Mouse (Mus musculus) liver, postnatal 0 days (tissue): ENCODE data around the gene Gm20388. TPM values are rescaled to one million over a fixed set of nuclear protein-coding genes. Genes with fewer than 3 reads are reported as not detected.

ENCODE experiments used
- ATAC-seq: fragments of 200-750 bp; cut with Nextera tagmentation; 2 replicates; pipeline ENCODE4 v1.8.0; 2017; ENCODE audit warnings: mild to moderate bottlenecking, moderate library complexity
- DNase-seq: peaks from one replicate; pipeline ENCODE4 v3.0.0-alpha.2; 2016
- H3K27ac ChIP-seq: fragments of 300-500 bp; sonication (generic); 2 replicates; pipeline ENCODE4 v1.5.1; 2014; ENCODE audit warnings: antibody characterized with exemption, moderate library complexity, mild to moderate bottlenecking, low read depth
- H3K27me3 ChIP-seq: fragments of 300-500 bp; sonication (generic); 2 replicates; pipeline ENCODE4 v1.6.1; 2014; ENCODE audit warnings: low read length, control low read depth, mixed read lengths; ENCODE audit not compliant: insufficient read depth
- H3K36me3 ChIP-seq: fragments of 300-500 bp; sonication (generic); replicated peaks from 2 replicates; pipeline ENCODE4 v1.6.1; 2014; ENCODE audit warnings: mild to moderate bottlenecking, control low read depth, low read length, moderate library complexity, mixed read lengths; ENCODE audit not compliant: insufficient read depth
- H3K4me1 ChIP-seq: fragments of 300-500 bp; sonication (generic); 2 replicates; pipeline ENCODE4 v1.6.1; 2014; ENCODE audit warnings: antibody characterized with exemption, mild to moderate bottlenecking, control low read depth; ENCODE audit not compliant: insufficient read depth
- H3K4me2 ChIP-seq: fragments of 300-500 bp; sonication (generic); 2 replicates; pipeline ENCODE4 v1.6.1; 2014; ENCODE audit warnings: low read depth, mild to moderate bottlenecking, low read length, moderate library complexity, mixed read lengths
- H3K4me3 ChIP-seq: fragments of 300-500 bp; sonication (generic); 2 replicates; pipeline ENCODE4 v1.5.1; 2014; ENCODE audit warnings: low read depth, low read length
- H3K9ac ChIP-seq: fragments of 300-500 bp; sonication (generic); replicated peaks from 2 replicates; pipeline ENCODE4 v1.6.1; 2014; ENCODE audit warnings: mild to moderate bottlenecking, moderate library complexity
- H3K9me3 ChIP-seq: fragments of 300-500 bp; sonication (generic); 2 replicates; pipeline ENCODE4 v1.6.1; 2016; ENCODE audit warnings: mild to moderate bottlenecking, control low read depth, low read length, mixed read lengths
- CTCF ChIP-seq: sonication (generic); IDR thresholded peaks from 2 replicates; pipeline ENCODE4 v1.5.1; 2016; ENCODE audit warnings: antibody characterized with exemption, low read depth
- EP300 ChIP-seq: IDR thresholded peaks from 2 replicates; pipeline ENCODE4 v1.6.1; 2016; ENCODE audit warnings: antibody characterized with exemption, low read depth, mild to moderate bottlenecking
- WGBS: fragments of 180-500 bp; shearing (Covaris S2); extraction: QIAGEN DNeasy Blood & Tissue Kit; methylation state at CpG from one replicate; pipeline ENCODE4 v1.1.7; 2014; ENCODE audit not compliant: insufficient replicate concordance; 5-methylcytosine and 5-hydroxymethylcytosine counted together
- polyA plus RNA-seq: library from polyadenylated mRNA; unstranded; fragments of >200 nt; fragmentation: Nextera tagmentation; extraction: Ambion mirVana; gene quantifications from 2 replicates; pipeline ENCODE4 v1.2.1, GENCODE M21; 2015

Gm20388 gene
- polyA plus RNA-seq, 1 experiment from 2014 or later, result not detected

GRCm38 (mm10) chr8:120342847-120343548, 432.4 kb downstream of the Gm20388 start:
- no peak overlapping the region for H3K27ac ChIP-seq
- H3K4me2 ChIP-seq, result no peak overlapping the region
- TF ChIP-seq EP300, result no peak
- no peak for TF ChIP-seq CTCF
- no peak for ATAC-seq
- DNase-seq, result no peak
- H3K4me3 ChIP-seq, result no peak overlapping the region
- H3K27me3 ChIP-seq, result no peaks in the 10 kb centered on the region; the same call in 1 of the 2 replicates
- H3K9me3 ChIP-seq, result no peaks in the 10 kb centered on the region; the same call in 1 of the 2 replicates
- H3K36me3 ChIP-seq, result no peaks in the 10 kb centered on the region
- WGBS, result 58% methylated on average over 7 of the region's 7 CpGs
- peaks cover 9% of the 10 kb centered on the region for H3K4me1 ChIP-seq
- H3K9ac ChIP-seq, result no peak overlapping the region

GRCm38 (mm10) chr8:120343582-120343981, 432.9 kb downstream of the Gm20388 start:
- no peak overlapping the region for H3K4me3 ChIP-seq
- peaks cover 9% of the 10 kb centered on the region for H3K4me1 ChIP-seq
- ATAC-seq (no peak), DNase-seq (no peak)
- no peak overlapping the region for H3K4me2 ChIP-seq
- H3K9ac ChIP-seq, result no peak overlapping the region
- H3K27ac ChIP-seq, result no peak overlapping the region
- no peaks in the 10 kb centered on the region; the same call in 1 of the 2 replicates for H3K27me3 ChIP-seq
- 34% methylated on average over 12 of the region's 12 CpGs for WGBS
- no peaks in the 10 kb centered on the region for H3K36me3 ChIP-seq
- TF ChIP-seq EP300, result 0 out of 2 replicates have a peak, but pooled peaks have one; percentile 22
- TF ChIP-seq CTCF, result no peak
- no peaks in the 10 kb centered on the region; the same call in 1 of the 2 replicates for H3K9me3 ChIP-seq

GRCm38 (mm10) chr8:120344166-120344565, 433.5 kb downstream of the Gm20388 start:
- peaks cover 9% of the 10 kb centered on the region for H3K4me1 ChIP-seq
- ATAC-seq, result peak; percentile 52

GRCm38 (mm10) chr8:120344583-120344982, 433.9 kb downstream of the Gm20388 start:
- peaks cover 7% of the 10 kb centered on the region for H3K4me1 ChIP-seq
- peak; percentile 15; the same call in 1 of the 2 replicates for ATAC-seq

More at GRCm38 (mm10) chr8:120344166-120344565, 433.5 kb downstream of the Gm20388 start:
- Histone ChIP-seq H3K36me3 (no peaks in the 10 kb centered on the region), H3K4me3 (no peak overlapping the region), H3K9ac (no peak overlapping the region), H3K4me2 (no peak overlapping the region), H3K9me3 (no peaks in the 10 kb centered on the region), H3K27me3 (no peaks in the 10 kb centered on the region; the same call in 1 of the 2 replicates), H3K27ac (no peak overlapping the region)
- WGBS, result 27% methylated on average over 4 of the region's 4 CpGs
- DNase-seq, result no peak
- TF ChIP-seq EP300 (no peak), CTCF (no peak)

GRCm38 (mm10) chr8:120347734-120348341, 437.2 kb downstream of the Gm20388 start:
- peaks cover 15% of the 10 kb centered on the region for H3K4me1 ChIP-seq

More at GRCm38 (mm10) chr8:120344583-120344982, 433.9 kb downstream of the Gm20388 start:
- no peak overlapping the region for H3K9ac ChIP-seq
- H3K4me3 ChIP-seq, result no peak overlapping the region
- no peaks in the 10 kb centered on the region for H3K9me3 ChIP-seq
- no peak overlapping the region for H3K4me2 ChIP-seq
- no peak for TF ChIP-seq EP300
- TF ChIP-seq CTCF, result no peak
- no peaks in the 10 kb centered on the region; the same call in 1 of the 2 replicates for H3K27me3 ChIP-seq
- 43% methylated on average over 13 of the region's 13 CpGs for WGBS
- DNase-seq, result no peak
- H3K27ac ChIP-seq, result no peak overlapping the region
- no peaks in the 10 kb centered on the region for H3K36me3 ChIP-seq

GRCm38 (mm10) chr8:120348922-120349321, 438.3 kb downstream of the Gm20388 start:
- Histone ChIP-seq H3K9ac (no peak overlapping the region), H3K4me1 (peaks cover 10% of the 10 kb centered on the region), H3K4me2 (no peak overlapping the region), H3K36me3 (no peaks in the 10 kb centered on the region), H3K4me3 (no peak overlapping the region), H3K27me3 (no peaks in the 10 kb centered on the region), H3K9me3 (no peaks in the 10 kb centered on the region), H3K27ac (no peak overlapping the region)
- no peak for TF ChIP-seq CTCF
- no peak for TF ChIP-seq EP300
- ATAC-seq (no peak), DNase-seq (no peak)
- 66% methylated on average over 11 of the region's 11 CpGs for WGBS

More at GRCm38 (mm10) chr8:120347734-120348341, 437.2 kb downstream of the Gm20388 start:
- Histone ChIP-seq H3K36me3 (no peaks in the 10 kb centered on the region), H3K4me3 (no peak overlapping the region), H3K9ac (no peak overlapping the region), H3K27ac (no peak overlapping the region), H3K27me3 (no peaks in the 10 kb centered on the region), H3K9me3 (no peaks in the 10 kb centered on the region), H3K4me2 (no peak overlapping the region)
- ATAC-seq, result no peak
- 86% methylated on average over 20 of the region's 21 CpGs for WGBS
- TF ChIP-seq CTCF (no peak), EP300 (no peak)
- no peak for DNase-seq
